9 mouse cellular contexts compared by ENCODE assay signal in genomic region chr1:52596982-52597646, GRCm38 (mm10). TPM values are rescaled to one million over a fixed set of nuclear protein-coding genes. Genes with fewer than 3 reads are reported as not detected.
DNase-seq lines count a peak whose midpoint lies in the region; ATAC-seq and TF ChIP-seq lines count a peak whose summit lies in the region.
"Had no signal": no experiment of that assay in that cellular context is flagged by ENCODE, and none has a peak within 500 bp of the region (broad histone marks: within the 10 kb centered on the region; RNA-seq: fewer than 3 reads in every experiment).

No protein-coding gene starts in this region.

- H3K4me3 ChIP-seq in gastrocnemius, adult 2 months = no peak overlapping the region
- H3K4me3 ChIP-seq in forebrain, embryonic 13.5 days = no peak overlapping the region
- no peak overlapping the region for H3K4me3 ChIP-seq in hindbrain, postnatal 0 days (ENCODE audit: low read length)
- no peak overlapping the region for H3K4me3 ChIP-seq in lung, embryonic 16.5 days (ENCODE audit: low read length)

- no peaks in the 10 kb centered on the region for H3K27me3 ChIP-seq in forebrain, embryonic 13.5 days
- H3K27me3 ChIP-seq in hindbrain, postnatal 0 days (ENCODE audit: insufficient read depth, low read length) = no peaks in the 10 kb centered on the region
- no peaks in the 10 kb centered on the region for H3K27me3 ChIP-seq in lung, embryonic 16.5 days (ENCODE audit: control insufficient read depth, insufficient read depth, low read depth, low read length)
- H3K27me3 ChIP-seq: CH12.LX had no signal

- intact Hi-C loops in gastrocnemius, adult 2 months (cut with DNase I) = no loop called here

- peak; percentile 98 for ATAC-seq in forebrain, embryonic 13.5 days
- ATAC-seq in hindbrain, postnatal 0 days = peak; percentile 96
- ATAC-seq in lung, embryonic 16.5 days (ENCODE audit: low read depth) = peak; percentile 84

- no peak overlapping the region for H3K9ac ChIP-seq in forebrain, embryonic 13.5 days
- H3K9ac ChIP-seq in hindbrain, postnatal 0 days (replicated peaks; ENCODE audit: low read length) = no peak overlapping the region
- 0 out of 2 replicates have a peak overlapping the region, but pooled peaks have one; percentile 15 for H3K9ac ChIP-seq in lung, embryonic 16.5 days (ENCODE audit: low read length)

- peak overlapping the region; percentile 37 for H3K4me2 ChIP-seq in forebrain, embryonic 13.5 days
- peak overlapping the region; percentile 55 for H3K4me2 ChIP-seq in hindbrain, postnatal 0 days (ENCODE audit: low read depth, low read length)
- H3K4me2 ChIP-seq in lung, embryonic 16.5 days (ENCODE audit: low read depth, low read length) = peak overlapping the region; percentile 25; the same call in 1 of the 2 replicates

- no peak for TF ChIP-seq CTCF in gastrocnemius, adult 2 months (IDR thresholded peaks at IDR 0.05)
- no peak for TF ChIP-seq CTCF in hindbrain, postnatal 0 days (IDR thresholded peaks at IDR 0.05; ENCODE audit: low read depth)

- peak; percentile 15 for DNase-seq in gastrocnemius, adult 2 months
- DNase-seq in gastrocnemius, adult 18-20 months (ENCODE audit: low spot score) = no peak
- peak; percentile 89 for DNase-seq in Muller cell, postnatal 12 days (ENCODE audit: inconsistent ontology term)
- peak; percentile 81 for DNase-seq in hindbrain, postnatal 0 days (ENCODE audit: low spot score)
- DNase-seq in right cerebral cortex, postnatal 25 days = peak; percentile 62
- no peak for DNase-seq in urinary bladder, postnatal 4 days (ENCODE audit: low spot score in 2 of 2)

- peaks cover 16% of the 10 kb centered on the region for H3K4me1 ChIP-seq in forebrain, embryonic 13.5 days
- H3K4me1 ChIP-seq in hindbrain, postnatal 0 days (ENCODE audit: insufficient read depth, low read length) = peaks cover 8% of the 10 kb centered on the region; the same call in 1 of the 2 replicates
- peaks cover 12% of the 10 kb centered on the region for H3K4me1 ChIP-seq in lung, embryonic 16.5 days (replicated peaks; ENCODE audit: control insufficient read depth, insufficient read depth, low read length)

- H3K9me3 ChIP-seq in forebrain, embryonic 13.5 days (replicated peaks) = no peaks in the 10 kb centered on the region
- no peaks in the 10 kb centered on the region for H3K9me3 ChIP-seq in hindbrain, postnatal 0 days (ENCODE audit: low read length)
- no peaks in the 10 kb centered on the region for H3K9me3 ChIP-seq in lung, embryonic 16.5 days (ENCODE audit: control insufficient read depth, low read length)

- WGBS in forebrain, embryonic 13.5 days = 27% methylated on average over 11 of the region's 11 CpGs
- WGBS in hindbrain, postnatal 0 days = 29% methylated on average over 11 of the region's 11 CpGs
- WGBS in lung, embryonic 16.5 days = 46% methylated on average over 11 of the region's 11 CpGs

- H3K27ac ChIP-seq in gastrocnemius, adult 2 months = no peak overlapping the region; the same call in 1 of the 2 replicates
- peak overlapping the region; percentile 60 for H3K27ac ChIP-seq in forebrain, embryonic 13.5 days
- H3K27ac ChIP-seq in hindbrain, postnatal 0 days = peak overlapping the region; percentile 34; the same call in 1 of the 2 replicates
- peak overlapping the region; percentile 6; the same call in 1 of the 2 replicates for H3K27ac ChIP-seq in lung, embryonic 16.5 days (ENCODE audit: low read length)

- no peaks in the 10 kb centered on the region for H3K36me3 ChIP-seq in forebrain, embryonic 13.5 days (ENCODE audit: poor library complexity, severe bottlenecking)
- no peaks in the 10 kb centered on the region for H3K36me3 ChIP-seq in hindbrain, postnatal 0 days (ENCODE audit: insufficient read depth, low read length)
- no peaks in the 10 kb centered on the region for H3K36me3 ChIP-seq in lung, embryonic 16.5 days (ENCODE audit: control insufficient read depth, insufficient read depth, low read length)

RNA-seq across cellular contexts. Expression of gene Nemp2, which starts 33.4 kb away (rescaled TPM):
- total RNA-seq in gastrocnemius, adult 2 months (2021) = under 1 TPM; 0.39 to 0.48 TPM
- total RNA-seq in gastrocnemius, adult 18-20 months (2021) = under 1 TPM; 0.27 to 0.45 TPM
- polyA plus RNA-seq in forebrain, embryonic 13.5 days (2015; fragmentation: Nextera tagmentation; extraction: Ambion mirVana) = 9.6 and 9.8 TPM in 2 replicates
- total RNA-seq in hindbrain, postnatal 0 days (2014; rRNA removed) = 9.6 and 15.4 TPM in 2 replicates
- polyA plus RNA-seq in hindbrain, postnatal 0 days (2015; fragmentation: Nextera tagmentation; extraction: Ambion mirVana) = 4.4 and 4.5 TPM in 2 replicates
- 8.6 and 9.1 TPM in 2 replicates for polyA plus RNA-seq in lung, embryonic 16.5 days (2015; fragmentation: Nextera tagmentation; extraction: Ambion mirVana)

Comparison
In these comparisons a context has a peak if more than half of its experiments do, and no peak if none do; other contexts are left out.
1. DNase-seq: peak in gastrocnemius, adult 2 months (single experiment), Muller cell, postnatal 12 days (single experiment), hindbrain, postnatal 0 days (single experiment) and right cerebral cortex, postnatal 25 days (single experiment); none in gastrocnemius, adult 18-20 months (single experiment) and urinary bladder, postnatal 4 days (0 of 2).
2. Peak in every context shown above with its lines, with median percentiles within 50 percentile points of each other: ATAC-seq and H3K4me2 ChIP-seq.